Mouse (Mus musculus): ENCODE data around the gene Vmn1r222.
"Not testable (repeated sequence)": the region's sequence is repeated elsewhere in the genome, so short reads cannot be mapped to it uniquely, and the experiment has no call there.

Vmn1r222 gene

GRCm38 (mm10) chr13:23235847-23236246, at the start of gene Vmn1r222:
Gene Vmn1r222, minus strand, starts transcription at chr13:23235947.
- not testable (repeated sequence) for DNase-seq (ENCODE audit: extremely low read depth, low read depth)

- peak; percentile 48 for DNase-seq (ENCODE audit: extremely low read depth, low read depth)
These were observed 49.6 kb upstream of the Vmn1r222 start for GRCm38 (mm10) chr13:23285191-23285920.

GRCm38 (mm10) chr13:23279992-23280391, 44.2 kb upstream of the Vmn1r222 start:
- DNase-seq (ENCODE audit: extremely low read depth, low read depth): no peak

GRCm38 (mm10) chr13:23279576-23279975, 43.8 kb upstream of the Vmn1r222 start:
- DNase-seq (ENCODE audit: extremely low read depth, low read depth): no peak

GRCm38 (mm10) chr13:23270321-23271101, 34.8 kb upstream of the Vmn1r222 start:
- no peak for DNase-seq (ENCODE audit: extremely low read depth, low read depth)

GRCm38 (mm10) chr13:23269681-23270080, 33.9 kb upstream of the Vmn1r222 start:
- no peak for DNase-seq (ENCODE audit: extremely low read depth, low read depth)

DNA sequence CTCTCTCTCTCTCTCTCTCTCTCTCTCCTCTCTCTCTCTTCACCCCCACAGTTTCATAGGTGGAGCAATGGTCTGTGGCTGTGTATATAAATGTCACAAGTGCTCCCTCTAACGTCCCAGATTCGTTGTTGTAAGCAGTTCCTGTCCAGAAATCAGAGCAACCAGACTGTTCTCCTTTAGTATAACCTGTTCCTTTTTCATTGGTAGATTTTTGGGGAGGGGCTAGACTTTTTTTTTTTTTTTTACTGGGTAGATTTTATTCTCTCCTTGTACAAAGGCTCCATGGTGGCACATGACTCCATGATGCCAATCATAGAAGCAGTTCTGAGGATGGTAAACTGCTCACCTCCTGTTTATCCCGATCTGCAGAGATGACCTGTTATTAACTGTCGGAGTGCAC, 33.4 kb upstream of the Vmn1r222 start:
- not testable (repeated sequence) for DNase-seq (ENCODE audit: extremely low read depth, low read depth)

DNA sequence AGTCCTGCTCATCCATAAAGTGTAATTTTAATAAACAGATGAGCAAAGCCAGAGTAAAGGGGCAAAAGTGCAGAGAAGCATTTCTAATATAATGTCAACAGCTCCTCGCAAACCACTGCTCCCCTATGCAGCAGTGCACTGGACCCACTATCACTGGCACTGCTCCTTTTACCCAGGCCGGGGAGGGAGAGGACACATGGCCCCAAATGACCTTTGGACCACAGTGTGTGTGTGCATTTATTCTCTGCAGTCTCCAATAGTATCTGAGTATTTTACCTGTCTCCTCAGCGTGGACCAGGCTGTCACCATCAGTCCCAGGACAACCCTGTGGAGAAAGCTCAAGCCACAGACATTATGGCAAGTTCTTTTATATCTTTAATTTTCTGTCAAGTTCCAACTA, 32.9 kb upstream of the Vmn1r222 start:
- DNase-seq (ENCODE audit: extremely low read depth, low read depth): not testable (repeated sequence)

DNA sequence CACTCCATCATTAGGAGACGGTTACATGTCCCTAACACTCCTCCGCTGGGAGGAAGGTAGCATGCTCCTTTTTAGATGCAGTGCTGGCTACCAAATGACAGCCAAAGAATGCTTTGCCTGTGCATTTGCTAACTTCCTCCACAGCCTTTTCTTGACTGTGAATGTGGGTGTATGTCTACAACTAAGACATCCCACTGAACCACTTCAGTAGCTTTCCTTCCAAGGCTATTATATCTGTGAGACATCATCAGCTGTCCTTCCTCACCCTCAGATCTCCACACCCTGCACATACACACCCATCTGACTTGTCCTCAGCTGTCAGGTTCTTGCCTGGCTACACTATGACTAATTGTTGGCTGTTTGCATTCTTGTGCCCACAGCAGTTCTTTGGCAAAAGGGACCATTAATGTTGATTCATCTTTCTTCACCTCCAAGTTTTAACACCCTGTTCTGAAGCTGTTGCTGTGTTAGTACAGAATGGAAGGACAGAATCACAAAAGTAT, 22.9 kb upstream of the Vmn1r222 start:
- no peak for DNase-seq (ENCODE audit: extremely low read depth, low read depth)

DNA sequence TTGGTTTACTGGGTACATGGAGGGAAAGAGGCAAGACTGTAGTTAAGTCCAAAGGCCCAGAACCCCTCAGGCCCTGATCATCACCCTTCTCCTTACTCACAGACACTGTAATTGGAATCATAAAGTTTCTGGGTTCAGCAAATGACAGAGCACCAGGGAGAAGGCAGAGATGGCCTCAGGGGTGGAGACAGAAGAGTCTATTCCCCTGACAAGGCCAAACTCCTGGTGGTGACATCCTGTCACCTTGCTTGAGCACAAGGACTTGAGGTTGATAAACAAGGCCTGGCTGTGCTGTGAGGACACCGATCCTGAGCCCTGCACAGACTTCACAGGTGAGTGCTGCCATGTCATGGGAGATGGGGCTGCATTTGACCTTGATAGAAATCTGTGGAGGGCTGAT, 11.1 kb upstream of the Vmn1r222 start, which contains the start of gene Vmn1r223:
Vmn1r223 (plus strand) TSS at position 301 of the 400 bp plus-strand sequence.
- not testable (repeated sequence) for DNase-seq (ENCODE audit: extremely low read depth, low read depth)

DNA sequence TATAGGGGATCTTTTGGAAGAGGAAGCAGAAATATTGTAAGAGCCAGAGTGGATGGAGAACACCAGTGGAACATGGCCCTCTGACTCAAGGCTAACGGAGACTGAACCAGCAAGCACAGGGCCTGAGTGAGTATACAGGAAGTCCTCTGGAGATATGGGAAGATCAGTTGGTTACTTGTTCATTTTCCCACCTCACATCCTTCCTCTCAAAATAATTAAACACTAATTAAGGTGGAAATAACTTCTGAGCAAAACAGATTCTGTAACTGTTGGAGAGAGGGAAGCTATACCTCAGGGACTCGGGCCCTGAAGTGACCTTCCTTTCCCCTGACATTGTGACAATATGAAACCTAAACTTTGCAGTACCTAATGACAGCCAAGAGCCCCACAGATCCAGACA, 21.9 kb downstream of the Vmn1r222 start, which contains the start of gene Vmn1r221:
Vmn1r221 (plus strand) TSS at position 301 of the 400 bp plus-strand sequence.
- not testable (repeated sequence) for DNase-seq (ENCODE audit: extremely low read depth, low read depth)

DNA sequence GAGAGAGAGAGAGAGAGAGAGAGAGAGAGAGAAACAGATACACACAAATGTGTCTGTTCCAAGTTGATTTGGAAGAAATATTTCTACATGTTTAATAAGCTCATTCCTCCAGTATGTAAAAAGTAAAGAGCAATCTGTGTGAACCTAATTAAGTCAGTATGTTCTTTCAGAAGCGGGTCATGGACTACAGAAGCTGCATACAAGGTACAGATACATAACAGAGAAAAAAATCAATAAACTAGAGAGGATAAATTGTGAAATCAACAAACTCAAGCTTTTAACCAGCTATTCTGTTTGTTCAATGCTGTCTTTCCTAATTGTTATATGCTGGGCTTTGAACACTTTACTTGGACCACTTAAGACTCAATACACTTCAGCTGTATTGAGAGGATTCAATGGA, 31.9 kb downstream of the Vmn1r222 start:
- DNase-seq (ENCODE audit: extremely low read depth, low read depth): not testable (repeated sequence)

GRCm38 (mm10) chr13:23187875-23188274, 47.9 kb downstream of the Vmn1r222 start, which contains the start of gene Vmn1r220:
Gene Vmn1r220, minus strand, starts transcription at chr13:23187975.
- DNase-seq (ENCODE audit: extremely low read depth, low read depth): no peak
